Mouse (Mus musculus): ENCODE measurements at regions not wholly inside any gene's neighbourhood (a gene's known extent, or its start where the extent isn't known, plus 50 kb on each side); places are given as distances from the start of the nearest gene placed in this dataset.

DNA sequence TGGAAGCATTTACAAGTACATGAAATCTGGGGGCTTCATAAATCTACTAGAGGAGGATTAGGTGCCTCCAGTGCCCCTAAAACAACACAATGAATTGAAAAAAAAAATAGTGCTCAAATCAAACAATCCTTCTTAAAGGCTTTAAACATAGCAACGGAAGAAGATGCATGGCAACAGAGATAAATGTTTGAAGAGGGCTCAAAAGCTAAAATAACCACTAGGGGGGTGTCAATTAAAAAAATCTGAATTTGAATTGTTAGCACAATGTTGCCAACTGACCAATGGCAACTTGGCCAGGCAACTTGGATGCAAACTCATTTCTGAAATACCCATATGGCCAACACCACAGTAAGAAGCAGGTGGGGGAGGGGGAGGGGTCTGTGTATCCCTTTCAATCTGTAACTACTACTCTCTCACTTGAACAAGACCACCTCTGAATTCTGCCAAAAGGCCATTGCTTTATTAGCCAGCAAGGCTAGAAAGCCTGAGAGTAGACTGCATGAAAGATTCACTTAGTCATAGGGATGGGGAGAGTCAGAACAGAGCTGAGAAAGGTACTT, 312.6 kb downstream of the Samd5 start:
- TF ChIP-seq POLR2A (IDR thresholded peaks at IDR 0.05; ENCODE audit: insufficient read length, low read depth): no peak
- TF ChIP-seq TCF12 (IDR thresholded peaks at IDR 0.05; ENCODE audit: insufficient read depth, poor library complexity, severe bottlenecking): no peak
- no peak for TF ChIP-seq MAX (IDR thresholded peaks at IDR 0.05; ENCODE audit: low read depth)
- TF ChIP-seq E2F4 (IDR thresholded peaks at IDR 0.05; ENCODE audit: insufficient read depth): no peak
- TF ChIP-seq POLR2AphosphoS2 (IDR thresholded peaks at IDR 0.05; ENCODE audit: insufficient read length, low read depth): no peak
